Mouse (Mus musculus): ENCODE results near the gene Cmtm7. TPM values are rescaled to one million over a fixed set of nuclear protein-coding genes. Genes with fewer than 3 reads are reported as not detected.

Gene Cmtm7
- polyA plus RNA-seq, 1 experiment from 2014 or later: 93.0 TPM

GRCm38 (mm10) chr9:114742731-114743130, 38.9 kb downstream of the Cmtm7 start:
- no peak overlapping the region for H3K9ac ChIP-seq
- no peaks in the 10 kb centered on the region for H3K9me3 ChIP-seq (ENCODE audit: low read depth, low read length)
- H3K4me3 ChIP-seq (ENCODE audit: low read depth, low read length): no peak overlapping the region
- H3K4me1 ChIP-seq (ENCODE audit: insufficient read depth): no peaks in the 10 kb centered on the region
- H3K27me3 ChIP-seq (ENCODE audit: insufficient read depth, low read length): no peaks in the 10 kb centered on the region
- ATAC-seq (ENCODE audit: insufficient read depth) (0 out of 2 replicates have a peak, but pooled peaks have one; percentile 30), DNase-seq (peak; percentile 44)
- H3K36me3 ChIP-seq (ENCODE audit: insufficient read depth): peaks cover 32% of the 10 kb centered on the region
- TF ChIP-seq CTCF (IDR thresholded peaks at IDR 0.05; ENCODE audit: low read depth): no peak
- WGBS: 59% methylated on average over 2 of the region's 2 CpGs
- H3K27ac ChIP-seq (ENCODE audit: low read depth): peak overlapping the region; percentile 65; the same call in 1 of the 2 replicates
- no peak overlapping the region for H3K4me2 ChIP-seq

DNA sequence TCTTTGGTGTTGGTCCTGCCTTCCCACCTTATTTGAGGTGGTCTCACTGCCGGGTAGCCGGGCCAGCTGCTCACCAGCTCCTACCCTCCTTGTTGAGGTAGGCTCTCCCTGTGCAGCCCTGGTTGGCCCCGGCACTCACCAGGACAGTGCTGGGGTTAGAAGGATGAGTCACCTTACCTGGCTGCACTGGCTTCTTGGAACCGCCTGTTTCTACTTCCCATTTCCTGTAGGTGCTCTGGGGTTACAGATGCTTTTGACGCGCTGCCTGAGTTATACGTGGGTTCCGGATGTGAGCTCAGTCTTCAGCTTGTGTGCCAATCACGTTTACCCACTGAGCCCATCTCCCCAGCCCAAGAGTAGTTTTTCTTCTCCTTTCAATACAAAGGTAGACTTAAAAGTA, 41.3 kb downstream of the Cmtm7 start:
- WGBS: 83% methylated on average over 9 of the region's 9 CpGs

GRCm38 (mm10) chr9:114736442-114736841, 45.2 kb downstream of the Cmtm7 start:
- H3K27me3 ChIP-seq (ENCODE audit: insufficient read depth, low read length): no peaks in the 10 kb centered on the region
- peaks cover 12% of the 10 kb centered on the region; the same call in 1 of the 2 replicates for H3K36me3 ChIP-seq (ENCODE audit: insufficient read depth)
- 52% methylated on average over 11 of the region's 11 CpGs for WGBS
- peak overlapping the region; percentile 7; the same call in 1 of the 2 replicates for H3K4me2 ChIP-seq
- ATAC-seq (ENCODE audit: insufficient read depth): peak; percentile 55; the same call in 1 of the 2 replicates
- H3K9me3 ChIP-seq (ENCODE audit: low read depth, low read length): no peaks in the 10 kb centered on the region
- no peak for TF ChIP-seq CTCF (IDR thresholded peaks at IDR 0.05; ENCODE audit: low read depth)
- peak; percentile 42 for DNase-seq
- H3K4me3 ChIP-seq (ENCODE audit: low read depth, low read length): no peak overlapping the region
- H3K4me1 ChIP-seq (ENCODE audit: insufficient read depth): peaks cover 17% of the 10 kb centered on the region
- peak overlapping the region; percentile 30; the same call in 1 of the 2 replicates for H3K27ac ChIP-seq (ENCODE audit: low read depth)
- H3K9ac ChIP-seq: no peak overlapping the region

More for the DNA sequence above, 41.3 kb downstream of the Cmtm7 start:
- TF ChIP-seq CTCF (IDR thresholded peaks at IDR 0.05; ENCODE audit: low read depth): no peak
- Histone ChIP-seq H3K4me3 (ENCODE audit: low read depth, low read length) (no peak overlapping the region), H3K9ac (no peak overlapping the region), H3K27ac (ENCODE audit: low read depth) (no peak overlapping the region), H3K4me2 (no peak overlapping the region), H3K9me3 (ENCODE audit: low read depth, low read length) (no peaks in the 10 kb centered on the region), H3K27me3 (ENCODE audit: insufficient read depth, low read length) (no peaks in the 10 kb centered on the region), H3K4me1 (ENCODE audit: insufficient read depth) (peaks cover 10% of the 10 kb centered on the region; the same call in 1 of the 2 replicates), H3K36me3 (ENCODE audit: insufficient read depth) (peaks cover 20% of the 10 kb centered on the region; the same call in 1 of the 2 replicates)
- DNase-seq: no peak
- no peak for ATAC-seq (ENCODE audit: insufficient read depth)

DNA sequence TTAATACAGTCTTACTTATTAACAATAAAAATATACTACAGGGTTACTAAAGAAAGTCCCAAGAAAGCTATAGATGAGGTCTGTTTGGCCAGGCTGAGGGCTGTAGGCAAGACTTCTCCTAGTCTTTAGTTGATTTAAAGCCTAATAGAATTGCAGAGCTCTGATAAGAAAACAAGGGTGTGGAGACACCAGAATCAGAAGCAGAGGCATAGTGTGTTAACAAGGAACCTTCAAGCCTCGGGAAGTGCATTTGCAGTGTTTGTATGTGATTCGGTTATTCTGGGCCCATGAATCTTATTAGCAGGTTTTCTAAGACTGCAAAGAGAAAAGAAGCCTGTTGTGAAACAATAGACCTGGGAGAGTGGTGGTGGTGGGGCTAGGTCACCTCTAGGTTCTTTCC, 48.4 kb downstream of the Cmtm7 start:
- Histone ChIP-seq H3K4me1 (ENCODE audit: insufficient read depth) (peaks cover 17% of the 10 kb centered on the region), H3K36me3 (ENCODE audit: insufficient read depth) (peaks cover 6% of the 10 kb centered on the region; the same call in 1 of the 2 replicates), H3K27ac (ENCODE audit: low read depth) (no peak overlapping the region), H3K9me3 (ENCODE audit: low read depth, low read length) (no peaks in the 10 kb centered on the region), H3K4me2 (no peak overlapping the region), H3K9ac (no peak overlapping the region), H3K27me3 (ENCODE audit: insufficient read depth, low read length) (no peaks in the 10 kb centered on the region), H3K4me3 (ENCODE audit: low read depth, low read length) (no peak overlapping the region)
- ATAC-seq (ENCODE audit: insufficient read depth): no peak
- TF ChIP-seq CTCF (IDR thresholded peaks at IDR 0.05; ENCODE audit: low read depth): no peak
- DNase-seq: no peak
- WGBS: 76% methylated on average over 2 of the region's 2 CpGs

DNA sequence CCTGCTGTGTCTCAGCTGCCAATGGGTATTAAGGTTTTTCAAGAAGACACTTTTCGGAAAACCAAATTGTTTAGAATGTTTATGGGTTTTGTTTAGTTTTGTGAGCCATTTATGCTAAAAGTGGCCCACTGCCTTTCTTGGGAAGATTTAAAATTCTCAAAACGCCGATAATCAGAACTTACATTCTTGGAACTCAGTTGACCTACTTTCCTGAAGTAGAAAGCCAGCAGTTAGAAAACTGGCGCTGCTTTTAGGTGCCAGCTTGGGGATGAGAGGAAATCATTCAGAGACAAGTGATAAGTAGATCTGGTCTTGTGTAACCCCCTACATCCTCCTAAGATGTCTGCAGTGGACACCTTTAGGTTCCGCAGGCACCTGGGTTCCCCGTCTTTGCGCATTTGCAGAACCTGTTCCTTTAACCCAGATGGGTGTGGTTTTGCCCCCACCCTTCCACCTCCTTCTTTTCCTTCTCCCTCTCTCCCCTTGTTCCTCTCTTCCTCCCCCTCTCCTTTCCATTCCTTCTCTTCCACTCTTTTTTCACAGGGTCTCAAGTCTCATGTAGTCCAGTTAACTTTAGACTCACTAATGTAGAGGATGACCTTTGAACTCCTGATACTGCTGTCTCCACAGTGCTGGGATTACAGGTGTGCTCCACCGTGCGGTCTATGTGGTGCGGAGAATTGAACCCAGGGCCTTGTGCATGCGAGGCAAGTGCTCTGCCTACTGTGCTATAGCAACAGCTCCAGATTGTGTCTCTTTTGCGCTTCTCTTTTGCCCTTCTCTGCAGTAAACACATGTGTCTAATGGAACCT, 49.6 kb downstream of the Cmtm7 start:
- no peak for TF ChIP-seq CTCF (IDR thresholded peaks at IDR 0.05; ENCODE audit: low read depth)
- peaks cover under 1% of the 10 kb centered on the region; the same call in 1 of the 2 replicates for H3K36me3 ChIP-seq (ENCODE audit: insufficient read depth)
- peak overlapping the region; percentile 87 for H3K4me3 ChIP-seq (ENCODE audit: low read depth, low read length)
- peak overlapping the region; percentile 86 for H3K4me2 ChIP-seq
- no peaks in the 10 kb centered on the region for H3K27me3 ChIP-seq (ENCODE audit: insufficient read depth, low read length)
- H3K27ac ChIP-seq (ENCODE audit: low read depth): no peak overlapping the region; the same call in 1 of the 2 replicates
- DNase-seq: peak; percentile 27
- no peak for ATAC-seq (ENCODE audit: insufficient read depth)
- 55% methylated on average over 12 of the region's 12 CpGs for WGBS
- H3K4me1 ChIP-seq (ENCODE audit: insufficient read depth): peaks cover 16% of the 10 kb centered on the region
- H3K9ac ChIP-seq: peak overlapping the region; percentile 85
- H3K9me3 ChIP-seq (ENCODE audit: low read depth, low read length): no peaks in the 10 kb centered on the region

- Histone ChIP-seq H3K27ac (ENCODE audit: low read depth) (peak within 1 kb of the TSS; percentile 92), H3K27me3 (ENCODE audit: insufficient read depth, low read length) (no peaks in the 10 kb centered on the region), H3K4me1 (ENCODE audit: insufficient read depth) (peaks cover 8% of the 10 kb centered on the region), H3K9ac (peak within 1 kb of the TSS; percentile 85), H3K4me3 (ENCODE audit: low read depth, low read length) (peak within 1 kb of the TSS; percentile 87), H3K4me2 (peak within 1 kb of the TSS; percentile 86), H3K36me3 (ENCODE audit: insufficient read depth) (no peaks in the 10 kb centered on the region), H3K9me3 (ENCODE audit: low read depth, low read length) (no peaks in the 10 kb centered on the region)
- peak; percentile 69 for TF ChIP-seq CTCF (IDR thresholded peaks at IDR 0.05; ENCODE audit: low read depth)
- DNase-seq: peak; percentile 99
- under 1% methylated on average over 51 of the region's 53 CpGs for WGBS
- peak; percentile 92 for ATAC-seq (ENCODE audit: insufficient read depth)
Observed at GRCm38 (mm10) chr9:114731011-114731755, 50.5 kb downstream of the Cmtm7 start, which contains the start of gene Cmtm6. Cmtm6 (plus strand) TSS chr9:114731116.

Data from lung, embryonic 14.5 days (tissue).